Mouse (Mus musculus): Measurements from ENCODE around the gene Sipa1l2.

- TF ChIP-seq CTCF (IDR thresholded peaks at IDR 0.05; ENCODE audit: borderline replicate concordance, insufficient read depth, low read length) (no peak), POLR2A (IDR thresholded peaks at IDR 0.05; ENCODE audit: low read depth, low read length) (no peak)
Observed at GRCm38 (mm10) chr8:125568421-125568850, 1.2 kb downstream of the Sipa1l2 start.

Data from embryonic fibroblast, embryonic 13.5 days (primary cell).